Mouse (Mus musculus): Measurements from ENCODE around the gene St14.

GRCm38 (mm10) chr9:31098118-31098517, 33.5 kb downstream of the St14 start:
- TF ChIP-seq POLR2AphosphoS2 (IDR thresholded peaks at IDR 0.05; ENCODE audit: low read length): no peak
- peak; percentile 35 to 43 (median 36); a peak in 5 of 6 replicates for TF ChIP-seq CTCF (IDR thresholded peaks at IDR 0.05 in 2 of 3, conservative IDR thresholded peaks at IDR 0.05 in 1 of 3; ENCODE audit: control insufficient read depth in 1 of 3, insufficient read depth in 1 of 3, low read depth in 2 of 3, low read length in 3 of 3, poor library complexity in 1 of 3, severe bottlenecking in 1 of 3)
- TF ChIP-seq EP300 (IDR thresholded peaks at IDR 0.05; ENCODE audit: low read depth in 1 of 2, low read length in 2 of 2): no peak
- no peak for TF ChIP-seq BHLHE40 (IDR thresholded peaks at IDR 0.05; ENCODE audit: borderline replicate concordance, low read depth, low read length)
- TF ChIP-seq NRF1 (IDR thresholded peaks at IDR 0.05; ENCODE audit: insufficient read depth, low read depth, low read length, poor library complexity, severe bottlenecking): no peak
- TF ChIP-seq CHD2 (IDR thresholded peaks at IDR 0.05; ENCODE audit: low read length): no peak
- no peak for TF ChIP-seq POLR2A (IDR thresholded peaks at IDR 0.05; ENCODE audit: control insufficient read depth in 1 of 2, insufficient read depth in 1 of 2, low read depth in 1 of 2, low read length in 2 of 2, poor library complexity in 1 of 2)
- TF ChIP-seq TAL1 (IDR thresholded peaks at IDR 0.05; ENCODE audit: low read length): no peak
- TF ChIP-seq TBP (IDR thresholded peaks at IDR 0.05; ENCODE audit: low read depth, low read length): no peak

Measured in MEL (cell line).